Mouse (Mus musculus): ENCODE results near the gene Tspo2.

GRCm38 (mm10) chr17:48425823-48426612, 25.3 kb downstream of the Tspo2 start:
- TF ChIP-seq EP300 (IDR thresholded peaks at IDR 0.05; ENCODE audit: insufficient read depth, low read depth, low read length) (no peak), CTCF (IDR thresholded peaks at IDR 0.05; ENCODE audit: low read depth, low read length) (no peak), POLR2A (IDR thresholded peaks at IDR 0.05; ENCODE audit: insufficient read depth, low read length) (no peak)

Data from ES-Bruce4 (cell line).